ENCODE assay signal across 14 mouse cellular contexts in the genomic region with DNA sequence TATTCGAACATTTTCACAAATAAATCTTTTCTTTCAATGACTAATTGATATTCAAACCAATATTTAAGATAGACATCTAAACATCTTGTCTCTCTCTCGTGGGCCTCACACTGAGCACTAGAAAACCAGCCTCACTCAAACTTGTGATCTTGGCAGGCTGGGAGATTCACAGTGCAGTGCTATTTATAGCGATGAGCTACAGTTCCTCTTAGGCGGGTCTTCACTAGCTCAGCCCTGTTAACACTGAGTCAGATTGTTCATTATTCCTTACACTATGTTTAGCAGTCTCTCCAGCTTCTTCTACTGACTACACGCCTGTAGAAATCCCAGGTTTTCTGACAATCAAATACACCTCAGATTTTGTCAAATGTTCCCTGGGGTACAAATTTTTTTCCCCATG.
A peak's percentile ranks its signal among the peaks of the same experiment; 100 is the strongest.
DNase-seq lines count a peak whose midpoint lies in the region; ATAC-seq lines count a peak whose summit lies in the region.
"Had no signal": no experiment of that assay in that cellular context is flagged by ENCODE, and none has a peak within 500 bp of the region (broad histone marks: within the 10 kb centered on the region; RNA-seq: fewer than 3 reads in every experiment).

No protein-coding gene starts in this region.

- no peak overlapping the region for H3K27ac ChIP-seq in neural tube, embryonic 12.5 days
- no peak overlapping the region for H3K27ac ChIP-seq in neural tube, embryonic 15.5 days (replicated peaks)
- H3K27ac ChIP-seq in midbrain, embryonic 12.5 days (replicated peaks): no peak overlapping the region
- H3K27ac ChIP-seq: kidney, embryonic 15.5 days; stomach, embryonic 15.5 days had no signal

- WGBS in neural tube, embryonic 12.5 days: 59% methylated on average over 5 of the region's 5 CpGs
- WGBS in neural tube, embryonic 15.5 days: 45% methylated on average over 5 of the region's 5 CpGs
- WGBS in midbrain, embryonic 12.5 days: 52% methylated on average over 5 of the region's 5 CpGs

- DNase-seq in frontal cortex, postnatal 25 days (ENCODE audit: low spot score in 2 of 2): no peak
- DNase-seq in frontal cortex, postnatal 14 days (ENCODE audit: low spot score in 2 of 2): peak; percentile 8 to 10
- DNase-seq in gastrocnemius, postnatal 4 days (ENCODE audit: low spot score in 2 of 2): no peak
- DNase-seq in adrenal gland, adult 2 months: no peak
- DNase-seq: adrenal gland, postnatal 14 days; cerebellum, postnatal 25 days; liver had no signal

- H3K4me3 ChIP-seq in neural tube, embryonic 12.5 days: no peak overlapping the region
- no peak overlapping the region for H3K4me3 ChIP-seq in neural tube, embryonic 15.5 days (replicated peaks)
- no peak overlapping the region for H3K4me3 ChIP-seq in midbrain, embryonic 12.5 days
- H3K4me3 ChIP-seq: kidney, embryonic 15.5 days; myocyte; stomach, embryonic 15.5 days had no signal

- H3K4me1 ChIP-seq in neural tube, embryonic 12.5 days: no peaks in the 10 kb centered on the region
- no peaks in the 10 kb centered on the region for H3K4me1 ChIP-seq in neural tube, embryonic 15.5 days
- H3K4me1 ChIP-seq in midbrain, embryonic 12.5 days: peaks cover 6% of the 10 kb centered on the region
- H3K4me1 ChIP-seq: kidney, embryonic 15.5 days; stomach, embryonic 15.5 days had no signal

- H3K9me3 ChIP-seq in neural tube, embryonic 12.5 days: no peaks in the 10 kb centered on the region
- no peaks in the 10 kb centered on the region for H3K9me3 ChIP-seq in neural tube, embryonic 15.5 days (replicated peaks)
- no peaks in the 10 kb centered on the region for H3K9me3 ChIP-seq in midbrain, embryonic 12.5 days
- H3K9me3 ChIP-seq: kidney, embryonic 15.5 days; stomach, embryonic 15.5 days had no signal

- ATAC-seq in frontal cortex, adult (ENCODE audit: low TSS enrichment): peak; percentile 69
- ATAC-seq in neural tube, embryonic 12.5 days (ENCODE audit: low FRiP score, low read depth): 0 out of 2 replicates have a peak, but pooled peaks have one; percentile 17
- ATAC-seq in neural tube, embryonic 15.5 days (ENCODE audit: low FRiP score): no peak
- peak; percentile 66 for ATAC-seq in midbrain, embryonic 12.5 days (ENCODE audit: low FRiP score, low read depth)

- H3K36me3 ChIP-seq in neural tube, embryonic 12.5 days: no peaks in the 10 kb centered on the region
- H3K36me3 ChIP-seq in neural tube, embryonic 15.5 days: no peaks in the 10 kb centered on the region
- no peaks in the 10 kb centered on the region for H3K36me3 ChIP-seq in midbrain, embryonic 12.5 days
- H3K36me3 ChIP-seq: kidney, embryonic 15.5 days; stomach, embryonic 15.5 days had no signal

- H3K9ac ChIP-seq in neural tube, embryonic 12.5 days: no peak overlapping the region
- no peak overlapping the region for H3K9ac ChIP-seq in neural tube, embryonic 15.5 days (replicated peaks)
- H3K9ac ChIP-seq in midbrain, embryonic 12.5 days (replicated peaks): no peak overlapping the region
- H3K9ac ChIP-seq: kidney, embryonic 15.5 days; stomach, embryonic 15.5 days had no signal

- no peaks in the 10 kb centered on the region for H3K27me3 ChIP-seq in neural tube, embryonic 12.5 days (replicated peaks)
- H3K27me3 ChIP-seq in neural tube, embryonic 15.5 days (replicated peaks): no peaks in the 10 kb centered on the region
- no peaks in the 10 kb centered on the region for H3K27me3 ChIP-seq in midbrain, embryonic 12.5 days
- H3K27me3 ChIP-seq: kidney, embryonic 15.5 days; stomach, embryonic 15.5 days had no signal

- no peak overlapping the region for H3K4me2 ChIP-seq in neural tube, embryonic 12.5 days (replicated peaks)
- H3K4me2 ChIP-seq in neural tube, embryonic 15.5 days: no peak overlapping the region
- H3K4me2 ChIP-seq in midbrain, embryonic 12.5 days (replicated peaks): no peak overlapping the region
- H3K4me2 ChIP-seq: kidney, embryonic 15.5 days; stomach, embryonic 15.5 days had no signal

Comparison
In these comparisons a context has a peak if more than half of its experiments do, and no peak if none do; other contexts are left out.
1. DNase-seq: peak in frontal cortex, postnatal 14 days (2 of 2); none in frontal cortex, postnatal 25 days (0 of 2), gastrocnemius, postnatal 4 days (0 of 2) and adrenal gland, adult 2 months (single experiment).